Mouse (Mus musculus): ENCODE results near the gene B4galnt3. TPM values are rescaled to one million over a fixed set of nuclear protein-coding genes. Genes with fewer than 3 reads are reported as not detected.

Gene B4galnt3
- polyA plus RNA-seq, 1 experiment = not detected

DNA sequence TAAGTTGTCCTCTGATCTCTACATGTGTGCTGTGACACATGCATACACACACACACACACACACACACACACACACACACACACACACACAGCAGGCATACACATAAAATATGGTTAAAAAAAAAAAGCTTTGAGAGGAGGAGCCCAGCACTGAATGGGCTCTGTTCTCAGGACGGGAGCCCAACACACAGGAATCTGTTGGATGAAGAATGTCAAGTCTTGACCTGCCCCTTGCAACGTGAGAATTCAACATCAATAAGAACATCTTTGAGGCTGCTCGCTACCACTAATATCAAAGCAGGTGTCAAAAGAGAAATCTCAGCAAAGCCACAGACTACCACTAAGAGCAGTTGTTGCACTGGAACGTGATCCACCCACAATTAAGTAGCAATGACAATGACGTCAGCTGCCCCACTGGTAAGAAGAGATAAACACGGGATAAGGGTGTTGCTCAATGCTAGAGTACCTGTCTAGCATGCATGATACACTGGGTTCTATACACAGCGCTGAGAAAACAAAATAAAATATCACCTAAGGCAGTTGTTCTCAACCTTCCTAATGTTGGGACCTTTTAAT is 17.4 kb downstream of the B4galnt3 start:
- no peak overlapping the region for H3K27ac ChIP-seq (ENCODE audit: insufficient read depth, low read depth, low read length)
- H3K4me3 ChIP-seq (ENCODE audit: insufficient read depth, low read length) = no peak overlapping the region
- no peak for TF ChIP-seq POLR2A (IDR thresholded peaks at IDR 0.05; ENCODE audit: borderline replicate concordance, low read depth, low read length)
- TF ChIP-seq CTCF (IDR thresholded peaks at IDR 0.05; ENCODE audit: low read depth, low read length) = no peak
- no peaks in the 10 kb centered on the region for H3K4me1 ChIP-seq (ENCODE audit: control insufficient read depth, insufficient read depth, low read length)

DNA sequence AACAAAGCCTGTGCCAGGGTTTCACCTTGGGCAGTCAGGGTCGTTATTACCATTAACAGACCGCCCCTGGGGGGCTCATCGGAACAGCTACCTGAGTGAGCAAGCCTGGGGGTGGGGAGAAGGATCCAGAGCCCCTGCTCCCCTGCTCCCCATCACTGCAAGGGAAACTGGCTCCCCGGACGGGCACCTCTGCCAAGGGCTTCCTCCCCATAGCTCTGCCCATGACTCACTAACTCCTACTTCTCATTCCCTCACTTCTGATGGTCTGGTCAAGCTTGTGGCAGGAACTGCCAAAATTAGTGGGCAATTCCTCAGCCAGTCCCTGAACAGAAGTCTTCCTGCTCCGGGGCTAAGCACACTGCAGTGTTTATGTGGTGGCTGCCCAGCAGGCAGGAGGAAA is 19.1 kb downstream of the B4galnt3 start:
- Histone ChIP-seq H3K4me1 (ENCODE audit: control insufficient read depth, insufficient read depth, low read length) (no peaks in the 10 kb centered on the region), H3K4me3 (ENCODE audit: insufficient read depth, low read length) (no peak overlapping the region), H3K27ac (ENCODE audit: insufficient read depth, low read depth, low read length) (no peak overlapping the region)
- TF ChIP-seq CTCF (IDR thresholded peaks at IDR 0.05; ENCODE audit: low read depth, low read length) = no peak
- TF ChIP-seq POLR2A (IDR thresholded peaks at IDR 0.05; ENCODE audit: borderline replicate concordance, low read depth, low read length) = no peak

DNA sequence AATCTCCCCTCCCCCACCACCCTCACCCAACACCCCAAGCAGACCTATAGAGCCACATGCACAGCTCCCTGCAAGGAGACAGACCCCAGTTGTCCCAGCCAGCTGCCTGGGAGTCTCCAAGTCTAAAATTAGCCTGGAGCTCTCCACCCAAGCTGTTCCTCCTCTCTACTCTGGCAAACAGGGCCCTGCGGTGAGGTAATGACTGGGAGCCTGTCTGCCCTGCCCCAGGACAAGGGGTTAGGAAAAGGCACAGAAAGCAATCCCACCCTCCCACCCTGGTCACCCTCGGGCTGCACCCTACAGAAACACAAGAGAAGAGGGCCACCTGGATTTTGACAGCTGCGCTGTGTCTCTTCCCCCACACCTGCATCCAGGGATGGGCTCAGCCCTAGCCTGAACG is 19.5 kb downstream of the B4galnt3 start:
- TF ChIP-seq POLR2A (IDR thresholded peaks at IDR 0.05; ENCODE audit: borderline replicate concordance, low read depth, low read length) (no peak), CTCF (IDR thresholded peaks at IDR 0.05; ENCODE audit: low read depth, low read length) (no peak)

DNA sequence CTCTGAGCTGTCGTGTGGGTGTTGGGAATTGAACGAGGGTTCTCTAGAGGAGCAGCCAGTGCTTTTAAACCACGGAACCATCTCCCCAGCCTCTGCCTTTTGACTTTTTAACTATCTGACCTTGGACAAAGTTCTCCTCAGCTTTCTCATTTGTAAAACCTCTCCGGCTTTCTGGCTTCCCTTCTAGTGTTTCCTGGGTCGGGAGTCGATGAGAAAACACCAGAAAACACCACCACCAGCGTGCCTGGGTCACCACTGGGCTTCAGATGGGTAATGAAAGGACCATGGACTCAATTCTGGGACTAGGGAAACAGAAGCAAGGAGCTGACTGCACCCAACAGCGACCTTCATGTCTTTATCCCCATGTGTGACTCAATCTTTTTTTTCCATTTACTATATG is 20.2 kb downstream of the B4galnt3 start:
- no peak overlapping the region for H3K27ac ChIP-seq (ENCODE audit: insufficient read depth, low read depth, low read length)
- TF ChIP-seq POLR2A (IDR thresholded peaks at IDR 0.05; ENCODE audit: borderline replicate concordance, low read depth, low read length) (no peak), CTCF (IDR thresholded peaks at IDR 0.05; ENCODE audit: low read depth, low read length) (no peak)
- H3K4me1 ChIP-seq (ENCODE audit: control insufficient read depth, insufficient read depth, low read length) = no peaks in the 10 kb centered on the region
- no peak overlapping the region for H3K4me3 ChIP-seq (ENCODE audit: insufficient read depth, low read length)

More for the DNA sequence above, 19.5 kb downstream of the B4galnt3 start:
- Histone ChIP-seq H3K4me1 (ENCODE audit: control insufficient read depth, insufficient read depth, low read length) (no peaks in the 10 kb centered on the region), H3K4me3 (ENCODE audit: insufficient read depth, low read length) (no peak overlapping the region), H3K27ac (ENCODE audit: insufficient read depth, low read depth, low read length) (no peak overlapping the region)

DNA sequence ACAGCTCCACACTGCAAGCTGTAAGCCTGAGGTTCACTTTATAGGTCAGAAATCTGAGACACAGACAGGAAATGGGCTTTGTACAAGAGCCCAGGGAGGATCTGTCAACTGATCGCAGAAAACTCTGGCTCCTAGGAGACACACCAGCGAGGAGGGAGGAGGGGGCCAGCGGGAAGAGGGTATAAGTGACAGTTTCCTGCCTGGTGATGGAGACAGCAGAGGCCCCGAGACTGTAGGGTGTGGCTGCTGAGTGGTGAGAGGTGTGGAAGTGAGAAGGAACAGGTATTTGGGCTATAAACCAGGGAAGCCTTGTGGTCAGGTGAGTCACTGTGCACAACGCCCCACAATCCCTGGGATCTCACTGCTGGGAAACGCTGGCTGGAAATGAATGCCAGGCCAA is 30.2 kb downstream of the B4galnt3 start:
- no peaks in the 10 kb centered on the region for H3K4me1 ChIP-seq (ENCODE audit: control insufficient read depth, insufficient read depth, low read length)
- TF ChIP-seq CTCF (IDR thresholded peaks at IDR 0.05; ENCODE audit: low read depth, low read length) (no peak), POLR2A (IDR thresholded peaks at IDR 0.05; ENCODE audit: borderline replicate concordance, low read depth, low read length) (no peak)
- H3K4me3 ChIP-seq (ENCODE audit: insufficient read depth, low read length) = no peak overlapping the region
- H3K27ac ChIP-seq (ENCODE audit: insufficient read depth, low read depth, low read length) = no peak overlapping the region

DNA sequence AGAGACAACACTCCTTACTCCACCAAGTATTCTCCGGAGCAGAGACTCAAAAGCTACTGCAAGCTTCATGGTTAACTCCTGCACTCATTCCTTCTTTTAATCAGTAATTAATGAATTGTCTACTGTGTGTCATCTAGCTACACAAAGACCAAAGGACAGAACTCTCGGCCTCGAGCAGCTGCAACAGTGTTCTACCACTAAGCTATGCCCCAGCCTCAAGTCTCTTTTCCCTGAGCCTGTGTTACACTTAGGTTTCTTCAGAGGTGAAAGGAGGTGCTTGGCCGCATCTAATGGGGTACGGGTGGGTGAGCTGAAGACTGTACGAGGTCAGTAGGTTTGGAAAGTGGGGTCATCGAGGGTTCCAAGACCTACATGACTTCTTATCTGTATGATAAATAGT is 30.8 kb downstream of the B4galnt3 start:
- no peak for TF ChIP-seq CTCF (IDR thresholded peaks at IDR 0.05; ENCODE audit: low read depth, low read length)
- no peak for TF ChIP-seq POLR2A (IDR thresholded peaks at IDR 0.05; ENCODE audit: borderline replicate concordance, low read depth, low read length)
- Histone ChIP-seq H3K4me3 (ENCODE audit: insufficient read depth, low read length) (no peak overlapping the region), H3K27ac (ENCODE audit: insufficient read depth, low read depth, low read length) (no peak overlapping the region), H3K4me1 (ENCODE audit: control insufficient read depth, insufficient read depth, low read length) (no peaks in the 10 kb centered on the region)

DNA sequence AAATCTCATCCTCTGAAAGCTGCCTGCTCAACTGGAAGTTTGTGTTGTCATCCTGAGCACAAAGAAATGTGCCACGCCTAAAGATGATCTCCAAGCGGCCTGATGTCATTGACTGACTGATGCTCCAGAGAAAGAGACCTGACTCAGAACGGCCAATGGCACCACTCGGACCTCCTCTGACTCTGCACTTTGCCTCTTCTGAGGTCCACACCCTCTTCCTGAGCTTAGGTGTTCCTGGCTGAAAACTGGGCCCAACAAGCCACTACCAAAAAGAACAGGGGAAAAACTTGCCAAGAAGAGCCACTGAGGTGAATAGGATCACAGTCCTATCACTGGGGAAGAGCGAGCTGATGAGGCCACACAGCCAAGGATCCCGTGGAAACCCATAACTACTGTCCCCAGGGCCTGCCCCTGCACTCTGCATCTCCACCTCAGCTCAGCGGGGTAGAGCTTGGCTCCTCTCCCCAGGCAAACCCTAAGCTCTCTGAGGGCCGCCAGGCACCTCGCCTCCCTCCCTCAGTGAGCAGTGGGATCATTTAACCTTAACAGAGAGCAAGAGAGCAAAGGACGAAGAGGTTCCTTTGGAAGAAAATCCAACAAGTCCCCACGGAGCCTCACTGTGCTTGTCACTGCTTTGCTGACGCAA is 31.4 kb downstream of the B4galnt3 start:
- H3K4me1 ChIP-seq (ENCODE audit: control insufficient read depth, insufficient read depth, low read length) = no peaks in the 10 kb centered on the region
- TF ChIP-seq CTCF (IDR thresholded peaks at IDR 0.05; ENCODE audit: low read depth, low read length) = no peak
- TF ChIP-seq POLR2A (IDR thresholded peaks at IDR 0.05; ENCODE audit: borderline replicate concordance, low read depth, low read length) = no peak
- no peak overlapping the region for H3K4me3 ChIP-seq (ENCODE audit: insufficient read depth, low read length)
- H3K27ac ChIP-seq (ENCODE audit: insufficient read depth, low read depth, low read length) = no peak overlapping the region

DNA sequence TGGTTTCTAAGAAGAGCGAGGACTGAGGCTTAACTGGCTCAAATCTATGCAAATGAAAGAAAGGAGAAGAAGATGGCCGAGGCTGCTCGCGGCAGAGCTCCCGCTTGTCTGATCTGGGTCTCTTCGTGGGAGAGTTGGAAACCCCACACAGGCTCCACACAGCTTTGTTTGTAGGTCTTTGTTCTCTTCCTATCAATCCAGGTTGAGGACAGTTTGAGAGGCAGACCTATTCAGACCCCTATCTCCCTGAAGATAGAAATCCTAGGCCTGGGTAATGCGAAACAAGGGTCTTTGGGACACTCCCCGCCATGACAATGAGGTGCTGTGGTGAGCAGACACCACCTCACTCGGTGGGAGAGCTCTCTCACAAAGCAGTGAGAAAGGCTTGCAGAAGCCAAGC is 34.9 kb downstream of the B4galnt3 start:
- H3K4me3 ChIP-seq (ENCODE audit: insufficient read depth, low read length) = no peak overlapping the region
- TF ChIP-seq POLR2A (IDR thresholded peaks at IDR 0.05; ENCODE audit: borderline replicate concordance, low read depth, low read length) (no peak), CTCF (IDR thresholded peaks at IDR 0.05; ENCODE audit: low read depth, low read length) (no peak)
- H3K4me1 ChIP-seq (ENCODE audit: control insufficient read depth, insufficient read depth, low read length) = no peaks in the 10 kb centered on the region
- no peak overlapping the region for H3K27ac ChIP-seq (ENCODE audit: insufficient read depth, low read depth, low read length)

DNA sequence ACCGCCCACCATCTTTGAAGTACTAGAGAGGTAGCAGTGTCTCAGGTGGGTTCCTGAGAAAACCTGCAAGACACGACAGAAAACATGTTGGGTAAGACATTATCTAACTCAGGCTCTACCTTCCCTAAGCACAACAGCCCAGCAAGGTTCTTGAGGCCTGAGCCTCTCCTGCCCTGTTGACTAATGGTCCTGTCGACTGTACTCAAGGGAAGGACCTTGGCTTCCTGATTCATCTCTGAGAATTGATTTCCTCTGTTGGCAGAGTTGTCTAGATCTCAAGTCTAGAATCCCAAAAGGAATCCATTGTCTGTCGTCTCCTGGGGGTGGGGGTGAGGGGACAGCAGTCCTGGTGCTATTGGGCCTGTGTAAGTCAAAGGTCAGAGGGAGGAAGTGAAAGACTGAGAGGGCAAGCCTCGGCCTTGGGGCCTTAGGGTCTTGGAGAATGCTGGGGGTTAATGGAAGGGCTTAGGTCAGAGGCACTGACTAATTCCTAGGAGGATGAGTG is 37.9 kb downstream of the B4galnt3 start:
- H3K27ac ChIP-seq (ENCODE audit: insufficient read depth, low read depth, low read length) = no peak overlapping the region
- H3K4me1 ChIP-seq (ENCODE audit: control insufficient read depth, insufficient read depth, low read length) = no peaks in the 10 kb centered on the region
- no peak for TF ChIP-seq CTCF (IDR thresholded peaks at IDR 0.05; ENCODE audit: low read depth, low read length)
- TF ChIP-seq POLR2A (IDR thresholded peaks at IDR 0.05; ENCODE audit: borderline replicate concordance, low read depth, low read length) = no peak
- H3K4me3 ChIP-seq (ENCODE audit: insufficient read depth, low read length) = no peak overlapping the region

DNA sequence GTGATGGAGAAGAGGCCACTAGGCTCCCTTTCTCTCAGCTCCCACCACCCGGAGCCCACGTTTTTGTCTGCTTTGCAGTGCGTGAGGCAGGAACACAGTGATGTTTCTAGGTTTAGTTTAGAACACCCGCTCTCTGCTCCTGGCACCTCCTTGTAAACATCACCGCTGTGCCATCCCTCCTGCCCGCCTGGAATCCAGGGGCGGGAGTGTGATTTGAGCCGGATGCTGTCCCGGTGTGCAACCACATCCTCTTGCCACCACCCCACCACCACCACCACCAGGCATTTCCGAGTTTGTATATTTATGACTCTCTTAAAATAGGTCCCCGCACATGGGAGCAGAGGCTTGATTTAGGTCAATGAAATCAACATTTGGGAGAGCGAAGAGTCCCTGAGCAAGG is 38.7 kb downstream of the B4galnt3 start:
- no peak for TF ChIP-seq CTCF (IDR thresholded peaks at IDR 0.05; ENCODE audit: low read depth, low read length)
- no peak for TF ChIP-seq POLR2A (IDR thresholded peaks at IDR 0.05; ENCODE audit: borderline replicate concordance, low read depth, low read length)
- Histone ChIP-seq H3K27ac (ENCODE audit: insufficient read depth, low read depth, low read length) (no peak overlapping the region), H3K4me1 (ENCODE audit: control insufficient read depth, insufficient read depth, low read length) (no peaks in the 10 kb centered on the region), H3K4me3 (ENCODE audit: insufficient read depth, low read length) (no peak overlapping the region)
